Mouse (Mus musculus) megakaryocyte, adult 5-6 weeks (primary cell): ENCODE measurements around the gene Bcas3. TPM values are rescaled to one million over a fixed set of nuclear protein-coding genes. Genes with fewer than 3 reads are reported as not detected.
A peak's percentile ranks its signal among the peaks of the same experiment; 100 is the strongest.

Experiments
- ATAC-seq: 2 replicates; pipeline ENCODE4 v1.8.0; 2016; ENCODE audit warnings: mild to moderate bottlenecking, inconsistent platforms; ENCODE audit not compliant: poor library complexity, severe bottlenecking
- total RNA-seq, 2 experiments: library from RNA; stranded (forward) in 1 of 2; stranded (reverse) in 1 of 2; fragments of 153-499, 151-499 nt in 1 of 2; fragments of 221-1000, 200-1000 nt in 1 of 2; gene quantifications; 2 replicates each; pipeline versions ENCODE4 v1.2.3 to v1.2.4; 2015 to 2017

Gene Bcas3
- total RNA-seq, 2 experiments from 2014 or later = 12.8 to 14.5 TPM

DNA sequence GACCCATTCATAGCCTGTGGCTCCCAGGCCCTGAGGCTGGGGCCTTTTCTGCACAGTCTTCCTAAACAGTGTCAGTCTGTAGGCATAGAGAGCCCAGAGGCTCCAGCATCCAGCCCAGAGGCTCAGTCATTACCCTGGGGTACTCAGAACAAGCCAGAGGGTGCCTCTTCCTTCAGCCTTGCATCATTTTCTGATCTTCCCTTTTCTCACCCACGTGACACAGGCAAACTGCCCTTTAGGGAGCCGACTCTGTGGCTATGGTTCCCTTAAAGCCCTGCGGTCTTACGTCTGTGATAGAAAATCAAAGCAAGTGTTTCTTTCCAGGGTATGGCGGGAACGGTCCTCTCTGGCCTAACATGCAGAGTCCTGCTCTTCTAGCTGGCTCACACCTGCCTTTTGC lies 421.7 kb downstream of the Bcas3 start:
- ATAC-seq = peak; percentile 89

DNA sequence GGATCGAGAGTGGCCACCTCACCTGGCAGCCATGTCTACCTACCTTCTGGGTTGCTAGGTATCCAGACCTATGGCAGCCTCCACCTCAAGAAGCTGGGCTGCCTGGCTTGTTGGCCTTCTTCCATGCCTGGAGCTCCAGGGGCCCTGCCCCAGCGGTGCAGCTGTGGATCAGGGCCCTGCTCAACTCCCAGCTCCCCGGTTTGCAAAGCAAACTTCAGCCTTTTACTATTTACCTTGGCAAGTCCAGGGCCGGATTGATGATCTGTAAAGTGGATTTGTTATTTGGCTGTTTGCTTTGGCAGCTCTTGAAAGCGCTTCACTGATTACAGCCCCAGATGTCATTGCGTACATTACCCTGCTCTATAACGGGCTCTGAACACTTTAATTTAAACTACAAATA lies 422.5 kb downstream of the Bcas3 start:
- no peak for ATAC-seq

DNA sequence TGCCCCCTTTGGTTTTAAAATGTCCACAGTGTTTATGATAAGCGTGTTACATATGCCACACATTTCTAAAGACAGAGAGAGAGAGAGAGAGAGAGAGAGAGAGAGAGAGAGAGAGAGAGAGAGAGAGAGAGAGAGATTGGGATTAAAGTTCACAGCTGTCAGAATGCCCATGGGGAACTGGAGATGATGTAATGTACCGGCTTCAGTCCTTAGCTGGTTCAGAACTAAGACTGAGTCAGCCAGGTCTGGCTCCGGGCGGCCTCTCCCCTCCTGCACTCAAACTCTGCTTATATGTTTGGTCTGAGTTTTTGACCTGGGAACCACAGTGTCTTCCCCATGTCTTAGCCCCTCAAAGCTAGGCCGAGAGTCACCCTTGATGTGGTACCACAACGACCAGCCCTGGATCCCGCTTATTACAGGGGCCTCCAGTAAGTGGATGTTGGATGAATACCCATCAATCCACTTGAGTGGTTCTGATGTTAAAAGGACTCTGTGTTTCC lies 423.9 kb downstream of the Bcas3 start:
- no peak for ATAC-seq

DNA sequence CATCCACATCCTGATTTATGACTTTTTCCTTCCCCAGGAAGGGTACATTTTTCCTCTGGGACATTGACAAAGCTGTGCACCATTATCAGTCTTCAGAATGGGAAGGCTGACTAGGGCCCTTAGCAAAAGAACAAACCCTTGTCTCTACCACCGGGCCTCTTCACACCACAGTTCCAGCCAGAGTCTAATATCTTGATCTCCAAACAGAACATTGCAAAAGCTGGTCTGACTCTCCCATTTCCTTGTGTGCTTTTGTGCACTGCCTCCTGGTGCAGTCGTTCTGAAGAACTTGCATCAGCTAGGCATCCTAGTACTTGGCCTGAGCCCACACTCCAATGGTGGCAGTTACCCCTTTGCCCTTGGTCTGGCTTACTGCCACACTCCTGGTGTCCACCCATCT lies 425.0 kb downstream of the Bcas3 start:
- ATAC-seq = no peak

DNA sequence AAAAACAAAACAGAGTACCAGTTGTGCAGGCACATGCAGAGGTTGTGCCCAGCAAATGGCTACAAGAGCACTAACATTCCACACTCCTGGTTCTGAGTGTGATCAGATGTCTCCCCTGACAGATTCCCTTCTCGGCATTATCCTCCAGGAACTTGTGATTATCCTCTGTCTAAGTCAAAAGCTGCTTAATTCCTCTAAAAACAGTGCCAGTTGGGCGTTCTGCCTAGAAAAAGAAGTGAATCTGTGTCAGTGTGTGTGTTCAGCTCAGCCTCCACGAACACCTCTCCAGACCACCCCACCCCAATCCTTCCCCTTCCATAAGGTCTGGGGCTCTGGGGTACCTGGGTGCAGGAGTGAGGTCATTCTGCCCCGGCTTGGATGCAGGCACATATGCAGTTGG lies 427.3 kb downstream of the Bcas3 start:
- ATAC-seq = no peak

DNA sequence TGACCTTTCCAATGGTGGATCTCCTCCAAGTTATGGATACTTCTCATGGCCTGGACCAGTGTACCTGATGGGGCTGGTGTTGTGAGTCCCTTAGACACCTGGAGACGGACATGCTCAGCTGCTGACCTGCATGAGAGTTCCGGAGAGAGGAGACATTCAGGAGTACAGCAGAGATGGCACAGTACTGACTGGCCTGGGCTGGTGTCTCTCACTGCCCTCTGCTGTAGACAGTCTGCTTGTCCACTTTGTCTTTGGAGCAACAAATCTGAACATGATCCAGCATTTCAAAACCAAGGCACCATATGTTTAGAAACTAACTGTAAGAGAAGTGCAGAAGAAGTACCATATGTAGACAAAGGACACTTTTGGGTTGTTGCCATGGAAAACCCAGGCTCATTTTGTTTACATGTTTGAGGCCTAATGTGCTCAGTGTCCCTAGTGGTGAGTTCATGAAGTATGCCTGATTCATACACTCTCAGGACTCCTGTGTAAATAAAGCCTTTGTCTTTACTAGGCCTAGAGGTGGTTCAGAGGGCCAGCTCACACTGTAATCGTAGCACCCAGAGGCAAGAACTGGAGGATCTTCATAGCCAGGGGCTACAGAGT lies 433.2 kb downstream of the Bcas3 start:
- ATAC-seq = no peak

DNA sequence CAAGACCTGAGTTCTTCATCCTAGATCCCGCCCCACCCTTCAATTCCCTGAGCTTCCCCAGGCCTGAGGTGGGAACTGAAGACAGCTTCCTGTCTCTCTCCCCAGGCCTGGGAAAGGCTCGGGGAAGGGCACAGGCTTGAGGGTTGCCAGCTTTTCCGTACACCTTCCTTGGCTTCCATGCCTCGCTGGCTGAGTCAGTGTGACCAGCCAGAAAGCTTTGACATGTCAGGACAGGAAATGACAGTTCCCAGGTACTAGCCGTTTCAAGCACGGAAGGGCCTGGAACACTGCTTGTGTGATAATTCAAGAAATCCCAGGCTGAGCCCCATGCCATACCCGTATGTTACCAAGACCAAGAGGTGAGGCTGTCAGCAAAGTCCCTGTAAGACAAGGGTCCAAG lies 436.8 kb downstream of the Bcas3 start:
- no peak for ATAC-seq

DNA sequence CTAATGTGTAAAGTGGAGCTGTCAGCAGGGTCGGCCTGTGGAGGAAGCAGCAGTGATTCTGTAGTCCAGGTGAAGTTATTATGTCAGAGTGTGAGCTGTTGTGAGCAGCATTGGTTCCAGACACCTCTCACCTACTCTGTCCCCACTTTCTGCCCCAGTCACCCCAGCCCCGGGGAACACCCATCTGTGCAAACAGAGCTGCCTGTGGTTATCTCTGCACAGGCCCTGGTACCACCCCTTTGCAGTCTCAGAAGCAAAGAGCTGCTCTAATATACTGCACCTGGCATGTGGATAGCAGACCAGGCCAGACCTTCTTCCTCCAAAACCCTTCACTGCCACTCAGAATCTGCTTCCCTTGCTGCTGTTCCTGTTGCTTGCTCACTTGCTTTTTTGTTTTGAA lies 437.3 kb downstream of the Bcas3 start:
- no peak for ATAC-seq

DNA sequence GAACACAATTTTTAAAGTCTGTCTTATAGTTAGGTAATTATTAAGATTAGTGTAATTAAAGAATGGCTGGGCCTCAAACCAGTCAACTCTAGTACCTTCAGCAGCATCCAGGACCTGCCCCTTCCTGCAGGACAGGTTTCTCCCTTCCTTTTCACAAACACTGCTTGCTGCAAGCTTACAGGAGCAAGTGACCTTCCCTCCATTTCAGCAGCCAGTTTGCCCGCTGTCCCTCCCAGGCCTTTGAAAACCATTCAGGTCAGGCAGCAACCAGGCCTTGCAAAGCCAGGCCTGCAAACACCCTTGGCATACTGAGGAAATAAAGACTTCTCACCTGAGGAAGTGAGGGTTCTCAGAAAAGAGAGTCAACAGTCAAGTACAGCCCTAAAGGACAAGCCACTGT lies 438.2 kb downstream of the Bcas3 start:
- no peak for ATAC-seq

DNA sequence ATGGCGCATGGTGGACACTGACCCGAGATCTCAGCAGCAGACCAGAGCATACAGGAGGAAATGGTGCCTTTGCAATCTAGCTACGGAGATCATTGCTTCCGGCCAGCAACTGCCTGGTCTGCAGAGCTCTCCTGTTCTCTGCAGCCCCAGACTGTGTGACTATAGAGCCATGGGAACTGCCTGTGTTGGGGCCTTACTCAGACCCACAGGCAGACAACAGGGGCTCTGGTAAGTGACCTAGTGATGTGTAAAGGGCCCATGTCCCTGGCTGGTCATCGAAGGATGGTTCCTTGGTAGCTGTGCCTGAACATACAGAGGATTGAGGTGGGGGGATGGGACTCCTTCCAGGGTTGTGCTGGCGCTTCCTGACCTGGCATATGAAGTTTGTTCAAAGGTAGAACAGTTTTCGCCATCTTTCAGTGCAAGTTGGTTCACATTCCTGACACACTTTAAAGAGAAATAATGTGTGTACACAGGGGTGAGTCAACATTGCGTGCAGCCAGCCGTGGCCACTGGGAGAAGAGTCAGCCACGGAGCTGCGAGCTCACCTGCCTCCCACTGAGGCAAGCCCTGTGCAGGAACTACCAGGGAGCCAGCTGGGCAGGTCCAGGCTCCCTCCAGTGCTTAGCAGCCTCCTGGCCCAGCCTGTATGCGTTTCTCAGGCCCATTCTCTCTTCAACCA lies 439.7 kb downstream of the Bcas3 start:
- peak; percentile 51 for ATAC-seq

DNA sequence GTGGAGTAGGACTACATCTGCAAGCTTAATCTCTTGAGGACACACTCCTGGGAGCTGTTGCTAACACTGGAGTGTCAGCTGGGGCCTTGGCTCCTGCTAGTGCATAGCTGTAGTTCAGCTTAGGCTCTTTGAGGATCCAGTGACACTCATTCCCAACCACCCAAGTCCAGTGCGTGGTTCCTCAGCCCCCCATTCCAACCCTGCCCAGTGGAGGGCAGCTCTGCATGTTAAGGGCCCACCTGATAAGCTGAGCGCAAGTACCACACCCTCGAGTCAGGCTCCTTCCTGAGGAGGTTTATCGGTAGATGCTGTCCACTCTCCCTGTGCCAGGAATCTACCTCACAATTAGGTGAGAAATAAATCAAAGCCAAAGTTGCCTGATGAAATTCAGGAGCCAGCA lies 446.5 kb downstream of the Bcas3 start:
- no peak for ATAC-seq

DNA sequence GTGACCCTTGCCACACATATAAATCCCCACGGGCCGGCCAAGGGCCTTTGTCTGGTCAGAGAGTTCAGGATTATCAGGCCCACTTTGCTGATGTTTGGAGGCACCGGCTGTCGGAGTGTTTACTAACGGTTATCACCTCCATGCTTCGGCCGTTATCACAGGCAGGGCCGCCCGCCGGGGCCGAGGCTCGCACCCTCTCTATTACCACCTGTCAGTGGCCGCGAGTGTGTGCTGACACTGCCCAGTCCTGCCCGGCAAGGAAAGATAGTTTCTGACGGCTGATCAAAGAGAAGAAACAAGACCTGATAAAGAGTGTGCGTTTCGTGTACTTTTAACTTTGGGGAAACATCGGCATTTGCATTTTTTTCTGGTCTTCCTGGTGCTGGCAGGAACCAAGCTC lies 446.9 kb downstream of the Bcas3 start:
- ATAC-seq = no peak

DNA sequence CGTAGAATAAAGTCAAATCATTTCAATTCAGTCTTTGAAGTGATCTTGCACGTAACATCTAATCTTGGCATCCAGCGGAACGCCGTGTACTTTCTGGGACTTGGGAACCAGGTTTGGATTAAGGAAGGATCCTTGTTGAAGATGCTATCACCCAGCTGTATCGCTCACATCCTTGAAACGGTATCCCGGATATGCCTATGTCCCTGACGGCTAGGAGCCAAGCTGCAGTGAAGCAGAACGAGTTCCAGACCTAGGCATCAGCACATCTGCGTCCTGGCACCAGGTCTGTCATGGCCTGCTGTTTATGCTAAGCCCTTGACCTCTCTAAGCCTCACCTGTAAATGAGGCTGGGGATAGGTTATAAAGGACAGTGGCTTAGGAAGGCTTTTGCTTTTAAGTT lies 447.4 kb downstream of the Bcas3 start:
- ATAC-seq = no peak

DNA sequence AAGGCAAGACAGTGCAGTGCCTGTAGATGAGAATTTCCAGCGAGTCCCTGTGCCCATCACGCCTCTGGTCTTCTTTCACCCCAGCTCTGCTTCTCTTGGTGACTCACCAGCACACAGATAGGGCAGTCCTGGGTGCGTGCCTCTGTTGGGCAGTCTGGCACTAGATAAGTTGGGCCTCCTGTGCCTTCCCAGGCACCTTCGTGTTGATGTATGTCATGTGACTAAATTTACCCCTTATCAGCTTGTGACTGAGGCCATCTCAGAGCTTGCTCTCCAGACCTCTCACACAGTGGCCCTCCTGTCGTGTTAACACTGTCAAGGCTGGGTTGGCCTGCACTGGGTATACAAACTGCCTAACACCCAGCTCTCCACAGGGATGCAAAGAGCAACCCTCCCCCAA lies 451.1 kb downstream of the Bcas3 start:
- ATAC-seq = peak; percentile 33

DNA sequence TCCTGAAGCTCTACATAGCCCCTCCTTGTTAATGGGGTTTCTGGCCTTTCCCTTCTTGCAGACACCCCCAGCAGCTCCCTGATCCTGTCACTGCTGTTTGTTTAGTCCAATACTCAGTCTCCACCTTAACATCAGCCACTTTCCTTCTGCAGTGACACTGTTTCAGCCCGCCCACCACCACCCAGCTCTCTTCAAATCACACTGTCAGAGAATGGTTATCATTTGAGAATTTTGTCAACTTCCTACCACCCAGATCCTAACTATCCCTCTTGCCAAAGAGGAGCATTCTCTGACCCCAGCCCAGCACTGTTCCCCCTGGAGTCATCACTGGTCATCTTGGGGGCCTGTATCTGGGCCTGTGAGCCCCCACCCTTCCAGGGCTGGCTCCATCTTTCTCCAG lies 452.8 kb downstream of the Bcas3 start:
- no peak for ATAC-seq

DNA sequence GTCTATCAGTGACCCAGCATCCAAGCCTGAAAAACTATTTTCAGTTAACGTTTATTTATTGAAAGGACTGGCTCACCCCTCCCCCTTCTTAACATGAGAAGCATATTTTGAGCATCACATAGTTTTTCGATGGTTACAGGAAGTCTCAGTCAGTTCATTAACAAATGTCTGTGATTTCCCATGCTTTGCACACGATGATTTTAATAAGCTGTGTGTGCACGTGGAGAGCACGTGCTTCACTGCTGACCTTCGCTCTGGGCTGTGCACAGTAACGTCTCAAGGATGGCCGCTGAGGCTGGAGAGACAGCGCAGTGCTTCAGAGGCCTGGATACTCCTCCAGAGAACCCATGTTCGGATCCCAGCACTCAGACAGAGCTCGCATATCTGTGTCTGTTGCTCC lies 454.4 kb downstream of the Bcas3 start:
- no peak for ATAC-seq

DNA sequence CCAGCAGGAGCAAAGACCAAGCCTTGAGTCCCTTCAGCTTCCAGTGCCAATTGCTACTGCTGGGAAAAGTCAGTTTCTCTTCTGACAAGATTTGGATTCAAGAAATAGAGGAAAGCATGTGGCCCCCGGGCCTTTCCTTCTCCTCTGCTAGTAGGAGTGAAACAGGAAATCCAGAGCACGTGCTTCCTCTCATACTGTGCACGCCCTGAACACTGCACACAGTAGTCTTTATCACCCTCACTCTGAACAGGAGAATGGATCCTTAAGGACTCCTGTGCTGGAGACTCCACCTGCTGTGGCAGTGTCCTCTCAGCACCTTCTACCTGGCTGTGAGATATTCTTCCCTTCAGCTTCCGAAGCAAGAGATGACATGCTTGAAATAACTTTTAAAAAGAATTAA lies 458.3 kb downstream of the Bcas3 start:
- ATAC-seq = peak; percentile 59

DNA sequence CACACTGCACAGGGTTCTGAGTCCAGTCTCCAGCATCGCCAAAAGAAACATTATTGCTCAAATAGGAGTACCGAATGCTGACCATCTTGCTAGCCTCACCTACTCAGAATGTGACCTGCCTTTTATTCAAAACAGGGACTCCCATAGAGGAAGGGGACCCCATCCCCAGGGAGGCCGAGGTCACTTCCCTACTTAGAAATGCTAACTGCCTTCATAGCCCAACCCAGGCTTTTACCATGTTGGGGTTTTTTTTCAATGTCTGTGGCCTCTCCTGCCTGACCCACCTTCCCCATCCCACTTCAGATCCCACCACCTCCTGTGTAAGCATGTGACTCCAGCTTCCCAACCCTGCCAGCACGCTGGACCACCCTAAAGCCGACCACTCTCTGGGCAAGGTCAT lies 458.7 kb downstream of the Bcas3 start:
- ATAC-seq = no peak

DNA sequence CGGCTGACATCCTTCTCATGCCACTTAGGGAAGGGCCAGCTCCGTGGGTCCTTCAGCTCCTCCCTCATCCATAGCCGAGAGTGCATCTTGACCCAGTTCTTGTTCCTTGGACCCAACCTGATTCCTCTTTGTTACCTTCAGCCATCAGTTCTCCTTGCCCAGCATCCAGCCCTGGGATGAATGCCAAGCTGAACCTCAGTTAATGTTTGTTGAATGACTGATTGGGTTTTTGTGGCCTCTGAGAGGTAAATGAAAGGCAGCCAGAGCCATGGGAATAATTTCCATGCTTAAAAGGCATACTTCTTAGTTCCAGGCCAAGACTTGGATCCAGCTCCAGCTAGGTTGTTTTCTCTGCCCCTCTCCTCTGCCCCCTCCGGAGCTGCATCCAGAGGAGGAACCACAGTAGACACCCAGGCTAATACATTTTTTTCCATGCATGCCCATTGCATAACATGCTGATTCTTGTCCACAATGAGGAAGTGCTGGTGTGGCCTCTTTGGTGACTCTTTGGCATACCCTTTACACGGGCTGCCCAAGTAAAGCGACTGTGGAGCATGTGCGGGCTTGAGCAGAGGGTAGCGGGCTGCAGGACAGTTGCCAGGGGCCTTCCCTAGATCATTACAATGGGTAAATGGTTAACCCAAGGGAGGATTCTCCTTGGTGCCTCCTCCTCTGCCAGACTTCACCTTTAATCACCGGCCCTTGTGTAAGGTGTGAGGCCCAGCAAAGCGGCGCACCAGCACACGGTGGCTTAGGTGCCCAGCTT lies 459.4 kb downstream of the Bcas3 start:
- ATAC-seq = peak; percentile 90

DNA sequence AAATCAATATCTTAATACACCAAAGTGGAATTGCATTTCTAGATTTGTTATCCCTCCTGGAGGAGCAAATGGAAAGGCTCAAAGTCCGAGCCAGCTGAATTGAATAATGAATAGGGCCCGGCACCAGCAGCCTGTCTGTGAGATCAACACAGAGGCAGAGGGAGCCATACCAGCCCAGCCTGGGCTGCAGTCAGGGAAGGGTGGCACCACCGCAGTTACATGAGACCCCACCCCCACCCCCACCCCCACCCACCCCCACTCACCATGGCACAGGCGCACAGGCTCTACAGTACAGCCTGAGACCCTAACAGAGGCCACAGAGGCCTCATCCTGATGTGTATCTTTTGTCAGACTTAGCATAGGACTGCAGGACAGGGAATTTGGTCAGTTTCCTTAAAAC lies 461.7 kb downstream of the Bcas3 start:
- ATAC-seq = no peak

DNA sequence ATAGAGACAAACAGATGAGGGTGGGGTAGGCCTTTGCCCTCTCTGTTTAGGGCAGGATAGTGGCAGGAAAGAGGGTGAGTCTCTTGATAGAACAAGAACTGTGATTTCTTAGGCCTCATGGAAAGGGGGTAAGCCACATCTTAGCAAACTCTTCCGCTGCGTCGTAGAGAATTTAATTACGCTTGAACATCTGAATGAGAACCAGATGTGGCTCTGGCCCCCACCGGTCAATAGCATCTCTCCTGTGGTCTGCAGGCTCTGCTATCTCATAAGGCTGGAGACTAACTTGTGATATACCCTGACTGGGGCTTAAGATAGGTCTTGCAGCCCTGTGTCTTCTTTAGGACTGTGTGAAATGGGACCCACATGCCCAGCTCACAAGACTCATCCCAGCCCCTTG lies 463.5 kb downstream of the Bcas3 start:
- ATAC-seq = no peak

DNA sequence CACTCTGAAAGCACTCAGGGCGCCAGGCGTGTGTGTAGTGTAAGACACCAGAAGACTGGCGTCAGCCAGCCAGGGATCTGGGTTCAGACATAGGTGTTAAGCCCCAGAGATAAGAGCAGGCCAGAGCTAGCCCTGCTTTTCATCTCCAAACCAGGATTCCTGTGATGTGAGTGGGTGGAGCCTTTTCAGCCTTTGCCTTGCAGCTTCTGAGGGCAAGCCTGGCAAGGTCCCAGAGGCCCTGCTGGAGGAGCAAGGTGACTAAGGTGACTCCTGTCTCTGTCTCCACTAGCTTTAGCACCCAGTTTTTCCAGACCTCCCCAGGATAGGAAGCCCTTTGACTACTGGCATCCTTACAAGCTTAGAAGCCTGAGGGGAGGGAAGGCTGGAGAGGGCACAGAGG lies 465.4 kb downstream of the Bcas3 start:
- no peak for ATAC-seq
